Mouse (Mus musculus) CH12.LX (cell line): ENCODE data around the gene Xylt1.

ENCODE experiments used
- CHD1 ChIP-seq: IDR thresholded peaks from 2 replicates; pipeline ENCODE4 v1.6.1; 2012; ENCODE audit warnings: low read depth, low read length, improper control_type of control experiment, inconsistent platforms
- CHD2 ChIP-seq: IDR thresholded peaks from 2 replicates; pipeline ENCODE4 v1.6.1; 2011; ENCODE audit warnings: low read length, improper control_type of control experiment
- CTCF ChIP-seq, 2 experiments: IDR thresholded peaks in 1 of 2; conservative IDR thresholded peaks in 1 of 2; 2 replicates each; pipeline ENCODE4 v1.5.1; 2011 to 2012; ENCODE audit warnings: low read depth in 2 of 2, low read length in 2 of 2, improper control_type of control experiment in 1 of 2, inconsistent platforms in 1 of 2, mild to moderate bottlenecking in 1 of 2, moderate library complexity in 1 of 2
- EP300 ChIP-seq: IDR thresholded peaks from 2 replicates; pipeline ENCODE4 v1.6.1; 2011; ENCODE audit warnings: low read length, improper control_type of control experiment
- GABPA ChIP-seq: IDR thresholded peaks from 2 replicates; pipeline ENCODE4 v1.6.1; 2012; ENCODE audit warnings: low read depth, low read length, improper control_type of control experiment, inconsistent platforms; ENCODE audit not compliant: insufficient replicate concordance
- IRF4 ChIP-seq: IDR thresholded peaks from 2 replicates; pipeline ENCODE4 v1.6.1; 2014; ENCODE audit warnings: low read depth, mild to moderate bottlenecking, inconsistent platforms, low read length, improper control_type of control experiment
- JUN ChIP-seq: IDR thresholded peaks from 2 replicates; pipeline ENCODE4 v1.6.1; 2011; ENCODE audit warnings: low read depth, mild to moderate bottlenecking, low read length, improper control_type of control experiment, moderate library complexity; ENCODE audit not compliant: insufficient read depth
- POLR2A ChIP-seq: IDR thresholded peaks from 2 replicates; pipeline ENCODE4 v1.6.1; 2011; ENCODE audit warnings: low read depth, mild to moderate bottlenecking, improper control_type of control experiment, low read length
- TBP ChIP-seq: conservative IDR thresholded peaks from 2 replicates; pipeline ENCODE4 v1.6.1; 2011; ENCODE audit warnings: low read depth, low read length, improper control_type of control experiment
- USF2 ChIP-seq: conservative IDR thresholded peaks from 2 replicates; pipeline ENCODE4 v1.6.1; 2011; ENCODE audit warnings: low read depth, low read length, improper control_type of control experiment
- ZC3H11A ChIP-seq: IDR thresholded peaks from 2 replicates; pipeline ENCODE4 v1.6.1; 2012; ENCODE audit warnings: low read depth, mild to moderate bottlenecking, inconsistent platforms, low read length, improper control_type of control experiment
- ZKSCAN1 ChIP-seq: IDR thresholded peaks from 2 replicates; pipeline ENCODE4 v1.6.1; 2012; ENCODE audit warnings: low read depth, inconsistent platforms, low read length, improper control_type of control experiment, borderline replicate concordance

GRCm38 (mm10) chr7:117507351-117507750 lies 126.6 kb downstream of the Xylt1 start:
- TF ChIP-seq POLR2A (no peak), JUN (no peak), CTCF (conservative IDR thresholded peaks at IDR 0.05 in 1 of 2, IDR thresholded peaks at IDR 0.05 in 1 of 2; ENCODE audit: low read depth in 2 of 2, low read length in 2 of 2) (no peak), IRF4 (no peak), ZKSCAN1 (no peak), EP300 (no peak), GABPA (no peak), ZC3H11A (no peak), CHD2 (no peak), TBP (no peak), USF2 (no peak), CHD1 (no peak)
